Mouse (Mus musculus) cerebellum, adult 11 months (tissue): ENCODE measurements around the gene Ptprd.

Source experiments
- DNase-seq: peaks from one replicate; pipeline ENCODE4 v3.0.0; 2022

Gene Ptprd

DNA sequence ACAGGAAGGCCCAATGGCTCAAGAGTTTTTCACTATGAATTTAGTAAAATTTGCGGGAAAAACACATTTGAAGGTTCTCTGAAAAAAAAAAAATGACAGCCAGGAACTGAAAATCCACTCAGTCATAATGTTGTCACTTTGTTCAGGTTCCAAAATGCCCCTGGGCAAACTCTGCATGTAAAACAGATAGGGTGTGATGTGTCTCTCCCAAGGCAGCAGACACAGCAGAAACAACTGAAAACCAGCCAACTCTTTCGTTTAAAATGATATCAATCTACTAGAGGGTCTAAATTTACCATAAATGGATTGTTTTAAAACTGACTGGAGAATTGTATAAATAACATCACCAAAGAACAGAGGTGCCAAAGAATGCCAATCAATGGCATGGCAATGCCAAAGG, 1925.7 kb downstream of the Ptprd start:
- no peak for DNase-seq

DNA sequence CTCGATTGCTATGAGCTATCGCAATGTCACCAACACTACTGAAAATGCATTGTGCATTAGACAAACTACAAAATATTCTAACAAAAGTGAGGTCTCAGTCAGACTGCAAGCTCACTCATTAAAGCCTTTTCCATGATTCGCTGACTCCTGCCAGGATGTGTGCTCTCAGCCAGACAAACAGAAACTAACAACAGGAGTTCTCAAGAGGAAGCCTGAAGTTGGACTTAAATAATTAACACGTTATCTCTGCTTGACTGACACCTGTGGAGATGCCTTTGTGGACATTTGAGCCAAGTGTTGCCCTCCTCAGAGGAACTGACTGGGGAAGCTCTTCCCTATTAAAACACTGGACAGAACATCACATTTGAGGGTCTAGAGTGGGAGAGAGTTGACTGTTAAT, 1928.9 kb downstream of the Ptprd start:
- DNase-seq: no peak

DNA sequence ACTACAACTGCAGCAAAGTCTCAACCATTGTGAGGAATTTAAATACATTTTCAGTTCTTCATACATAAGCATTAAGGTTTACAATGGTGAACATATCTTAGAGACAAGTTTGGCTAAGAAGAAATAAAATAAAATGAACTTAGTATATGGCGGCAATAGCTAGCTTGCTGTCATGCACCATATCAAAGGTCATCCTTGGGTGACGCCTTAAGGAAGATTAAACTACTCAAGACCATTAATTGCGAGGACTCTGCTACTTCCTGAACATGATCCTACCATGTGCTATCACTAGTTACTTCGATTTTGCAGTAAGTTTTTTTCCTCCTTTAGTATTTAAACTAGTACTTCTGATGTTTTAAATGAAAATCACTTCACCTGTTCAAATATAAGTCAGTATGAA, 1949.0 kb downstream of the Ptprd start:
- DNase-seq: no peak

GRCm38 (mm10) chr4:76260686-76261085, 1951.1 kb downstream of the Ptprd start:
- DNase-seq: peak; percentile 70

- no peak for DNase-seq
Measured at GRCm38 (mm10) chr4:76260286-76260685, 1951.5 kb downstream of the Ptprd start.

- peak; percentile 20 for DNase-seq
Measured at GRCm38 (mm10) chr4:76259636-76260035, 1952.1 kb downstream of the Ptprd start.

GRCm38 (mm10) chr4:76244371-76244770, 1967.4 kb downstream of the Ptprd start:
- DNase-seq: no peak

- DNase-seq: no peak
Measured at GRCm38 (mm10) chr4:76241542-76241941, 1970.2 kb downstream of the Ptprd start.

GRCm38 (mm10) chr4:76241140-76241539, 1970.6 kb downstream of the Ptprd start:
- no peak for DNase-seq

DNA sequence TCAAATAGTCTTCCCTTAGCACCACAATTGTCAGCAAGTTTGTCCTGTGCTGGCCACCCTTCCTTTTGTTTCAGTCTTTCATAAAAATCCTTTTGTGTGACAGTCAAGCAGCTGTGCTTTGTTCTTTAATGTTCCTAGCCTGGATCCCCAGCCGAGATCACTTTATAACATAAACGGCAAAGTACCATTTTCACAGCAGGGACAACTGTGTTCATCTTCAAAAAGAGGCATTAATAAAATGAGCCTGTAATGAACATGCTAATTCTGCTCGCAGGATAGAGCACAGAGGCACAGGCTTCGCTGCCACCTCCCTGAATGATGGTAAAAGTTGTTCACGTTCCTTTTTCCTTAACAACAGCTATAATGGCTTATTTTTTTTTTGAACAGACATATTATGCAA, 1972.7 kb downstream of the Ptprd start:
- no peak for DNase-seq

DNA sequence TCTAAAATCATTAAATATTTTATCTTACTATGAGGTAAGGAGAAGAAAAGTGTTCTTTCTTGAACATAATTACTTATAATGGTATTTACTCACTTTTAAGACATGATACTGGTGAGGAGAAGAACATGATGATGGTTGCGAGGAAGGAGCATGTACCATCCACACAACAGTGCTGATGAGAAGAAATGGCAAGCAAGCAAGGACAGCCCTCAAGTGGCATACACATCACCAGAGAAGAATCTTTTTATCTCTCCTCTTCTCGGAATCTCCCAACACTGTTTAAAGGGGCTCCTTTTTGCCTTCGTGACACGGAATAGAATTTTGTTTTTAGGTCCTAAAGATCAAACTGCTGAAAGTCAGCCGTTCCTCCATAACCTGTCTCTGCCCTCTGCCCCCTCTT, 1973.2 kb downstream of the Ptprd start:
- no peak for DNase-seq

- peak; percentile 33 for DNase-seq
Measured at GRCm38 (mm10) chr4:76237827-76238226, 1973.9 kb downstream of the Ptprd start.

- no peak for DNase-seq
Measured at GRCm38 (mm10) chr4:76223720-76224119, 1988.0 kb downstream of the Ptprd start.

GRCm38 (mm10) chr4:76222520-76222919, 1989.2 kb downstream of the Ptprd start:
- no peak for DNase-seq

DNA sequence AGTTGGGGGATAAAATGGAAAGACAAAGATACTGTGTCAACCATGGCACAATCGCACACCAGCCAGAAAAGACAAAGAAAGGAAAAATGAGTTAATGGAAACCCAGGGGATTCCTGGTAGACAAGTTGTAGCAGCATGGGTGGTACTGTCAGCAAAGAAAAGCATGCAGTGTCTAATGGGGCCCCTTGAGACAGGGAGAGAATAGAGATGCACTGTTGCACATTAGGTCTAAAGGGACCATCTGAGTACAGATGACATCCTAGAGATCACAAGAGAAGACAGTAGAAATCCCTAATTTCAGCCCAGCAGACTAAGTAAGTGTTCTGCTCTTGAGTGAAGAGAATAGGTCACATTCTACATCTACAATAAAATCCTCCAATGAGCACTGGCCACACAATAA, 1993.7 kb downstream of the Ptprd start:
- DNase-seq: no peak

DNA sequence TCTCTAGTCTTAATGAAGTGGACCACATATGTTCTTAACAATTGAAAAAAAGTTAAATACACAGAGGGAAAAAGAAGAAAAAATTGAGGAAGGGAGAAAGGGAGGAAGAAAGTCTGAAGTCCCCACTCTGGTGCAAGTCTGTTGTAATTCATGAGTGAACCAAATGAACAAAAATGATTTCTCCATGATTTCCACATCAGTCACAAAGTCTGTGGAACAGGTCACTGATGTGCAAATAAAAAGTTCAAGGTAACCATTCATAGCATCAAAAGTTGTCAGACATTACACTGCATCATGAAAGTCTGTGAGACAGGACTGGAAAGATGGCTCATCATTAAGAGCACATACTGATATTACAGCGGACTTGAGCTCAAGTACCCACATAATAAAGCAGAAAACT, 1996.6 kb downstream of the Ptprd start:
- no peak for DNase-seq

GRCm38 (mm10) chr4:76199321-76199720, 2012.4 kb downstream of the Ptprd start:
- DNase-seq: peak; percentile 38

GRCm38 (mm10) chr4:76194762-76195161, 2017.0 kb downstream of the Ptprd start:
- DNase-seq: no peak

- peak; percentile 63 for DNase-seq
Measured at GRCm38 (mm10) chr4:76193496-76193895, 2018.3 kb downstream of the Ptprd start.

GRCm38 (mm10) chr4:76192031-76192430, 2019.7 kb downstream of the Ptprd start:
- DNase-seq: no peak

GRCm38 (mm10) chr4:76190788-76191187, 2021.0 kb downstream of the Ptprd start:
- DNase-seq: no peak

GRCm38 (mm10) chr4:76183095-76183494, 2028.7 kb downstream of the Ptprd start:
- no peak for DNase-seq

GRCm38 (mm10) chr4:76179497-76179896, 2032.3 kb downstream of the Ptprd start:
- no peak for DNase-seq

DNA sequence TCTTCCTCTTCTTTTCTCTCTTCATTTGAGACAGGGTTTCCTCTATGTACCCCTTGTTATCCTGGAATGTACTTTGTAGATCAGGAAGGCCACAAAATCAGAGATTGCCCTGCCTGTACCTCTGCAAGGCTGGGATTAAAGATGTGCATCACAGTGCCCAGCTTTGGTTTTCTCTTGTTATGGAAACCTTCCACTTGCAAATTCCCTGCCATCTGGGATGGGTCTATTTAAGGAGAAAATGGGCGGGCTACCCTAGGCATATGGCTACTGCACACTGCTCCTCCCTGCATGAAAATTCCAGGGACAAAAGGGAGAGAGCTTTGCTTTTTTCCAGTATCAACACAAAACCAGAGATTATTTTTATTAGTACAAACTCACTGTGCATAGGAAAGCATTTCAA, 2036.7 kb downstream of the Ptprd start:
- DNase-seq: peak; percentile 66

GRCm38 (mm10) chr4:76155750-76156149, 2056.0 kb downstream of the Ptprd start:
- DNase-seq: no peak

DNA sequence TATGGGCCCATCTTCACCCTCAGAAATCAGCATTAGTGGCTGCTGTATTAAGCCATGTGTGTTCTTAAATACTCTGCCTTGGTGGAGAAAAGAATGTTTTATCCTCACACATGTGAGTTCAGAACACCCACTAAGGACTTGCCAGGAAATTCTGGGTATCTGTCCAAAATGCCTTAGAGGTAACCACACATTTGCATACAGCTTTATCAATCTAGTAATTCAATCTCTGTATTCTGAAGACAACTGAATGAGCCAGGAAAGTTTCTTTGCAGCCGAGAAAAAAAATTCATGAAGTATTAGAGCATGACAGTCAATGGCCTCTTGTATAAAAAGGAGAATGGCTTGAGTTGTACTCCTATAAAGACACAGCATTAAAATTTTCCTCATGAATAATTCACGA, 2057.6 kb downstream of the Ptprd start:
- DNase-seq: no peak
